Mouse (Mus musculus): Measurements from ENCODE around the gene Arrdc2. TPM values are rescaled to one million over a fixed set of nuclear protein-coding genes. Genes with fewer than 3 reads are reported as not detected.

The Arrdc2 gene
- 10 to 100 TPM; 14.8 to 29.0 TPM for total RNA-seq (2021)
- long read RNA-seq, experiment 1, transcript Arrdc2-201 (8 exons, 2,355 nt) = major isoform, 12 of 16 reads
- long read RNA-seq, experiment 1, partial matches to known transcripts = 2 of 16 reads
- long read RNA-seq, experiment 1, other reads (novel, unspliced or antisense) = 1 of 16 reads
- long read RNA-seq, experiment 2, transcript Arrdc2-201 (8 exons, 2,355 nt) = major isoform, 30 of 43 reads
- long read RNA-seq, experiment 2, partial matches to known transcripts = 3 of 43 reads
- long read RNA-seq, experiment 2, other reads (novel, unspliced or antisense) = 9 of 43 reads

DNA sequence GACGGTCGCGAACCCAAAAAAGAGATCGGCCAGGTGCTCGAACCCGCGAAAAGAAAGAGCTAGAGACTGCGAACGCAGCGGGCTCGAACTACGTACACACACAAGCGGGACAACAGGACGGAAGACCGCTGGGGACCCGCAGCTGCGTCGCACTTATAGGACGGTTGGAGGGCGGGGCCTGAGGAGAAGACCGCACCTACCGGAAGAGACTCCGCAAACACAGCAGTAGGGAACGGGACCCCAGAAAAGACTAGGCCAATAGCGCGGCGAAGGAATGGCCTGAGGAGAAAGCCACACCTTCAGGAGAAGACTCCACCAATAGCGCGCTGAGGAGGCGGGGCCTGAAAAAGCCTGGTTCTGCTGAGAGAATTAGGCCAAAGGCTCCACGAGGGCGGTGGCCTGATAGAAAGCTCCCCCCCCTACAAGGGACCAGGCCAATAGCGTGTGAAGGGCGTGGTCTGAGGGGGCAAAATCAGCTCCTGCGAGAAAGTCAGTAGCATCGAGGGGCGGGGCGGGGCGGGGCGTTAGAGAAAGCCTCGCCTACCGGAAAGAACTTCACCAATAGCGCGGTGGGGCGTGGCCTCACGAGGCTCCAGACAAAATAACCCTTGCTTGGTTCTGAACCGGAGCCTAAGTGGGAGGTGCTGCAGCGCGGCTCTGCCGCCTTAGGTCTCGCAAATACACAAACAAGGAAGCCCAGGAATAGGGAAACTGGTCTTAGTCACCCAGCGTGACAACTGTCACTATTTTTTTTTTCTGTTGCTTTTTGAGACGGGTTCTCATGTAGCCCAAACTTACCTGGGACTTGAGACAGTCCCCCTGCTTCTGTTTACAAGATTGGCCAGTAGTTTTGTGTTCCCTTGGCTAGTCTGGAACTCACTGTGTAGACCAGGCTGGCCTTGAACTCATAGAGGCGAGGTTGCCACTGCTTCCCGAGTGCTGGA lies at the start of gene Arrdc2:
Arrdc2 (minus strand) TSS at position 313 of the 944 bp plus-strand sequence.
- peak; percentile 98 to 100 for DNase-seq

DNA sequence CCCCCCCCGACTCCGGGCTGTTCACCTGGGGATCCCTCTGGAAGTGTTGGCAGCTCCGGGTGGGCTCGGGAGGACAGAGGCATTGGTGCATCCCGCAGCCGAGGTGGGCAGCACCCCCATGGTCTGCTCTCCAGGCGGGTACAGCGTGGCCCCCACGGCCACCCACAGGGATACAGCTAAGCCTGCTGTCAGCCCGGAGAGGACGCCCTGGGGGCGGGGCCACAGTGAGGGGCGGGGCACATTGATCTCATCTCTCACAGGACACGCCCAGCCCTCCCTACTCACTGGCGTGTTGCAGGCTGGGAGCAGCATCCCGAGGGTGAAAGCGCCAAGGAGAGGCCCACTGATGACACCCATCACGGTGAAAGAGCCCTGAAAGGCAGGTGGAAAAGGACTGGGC lies 48.1 kb upstream of the Arrdc2 start:
- DNase-seq = no peak

DNA sequence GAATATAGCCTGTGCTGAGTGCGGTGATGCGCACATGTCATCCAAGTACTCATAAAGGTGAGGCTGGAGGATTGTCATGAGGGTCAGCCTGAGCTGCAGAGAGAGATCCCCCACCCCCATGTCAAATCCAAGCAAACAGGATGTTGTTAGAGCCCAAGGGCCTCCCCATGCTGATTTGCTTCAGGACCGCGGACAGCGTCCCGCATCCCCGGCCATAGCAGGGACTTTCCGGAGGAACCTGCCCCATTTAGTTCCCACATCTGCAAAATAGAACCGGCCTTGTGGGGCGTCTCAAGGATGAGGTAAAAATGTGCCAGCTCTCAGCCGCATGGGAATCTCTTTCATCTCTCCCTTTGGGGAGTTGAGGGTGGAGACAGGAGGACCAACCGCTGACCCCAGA lies 46.1 kb upstream of the Arrdc2 start:
- no peak for DNase-seq

DNA sequence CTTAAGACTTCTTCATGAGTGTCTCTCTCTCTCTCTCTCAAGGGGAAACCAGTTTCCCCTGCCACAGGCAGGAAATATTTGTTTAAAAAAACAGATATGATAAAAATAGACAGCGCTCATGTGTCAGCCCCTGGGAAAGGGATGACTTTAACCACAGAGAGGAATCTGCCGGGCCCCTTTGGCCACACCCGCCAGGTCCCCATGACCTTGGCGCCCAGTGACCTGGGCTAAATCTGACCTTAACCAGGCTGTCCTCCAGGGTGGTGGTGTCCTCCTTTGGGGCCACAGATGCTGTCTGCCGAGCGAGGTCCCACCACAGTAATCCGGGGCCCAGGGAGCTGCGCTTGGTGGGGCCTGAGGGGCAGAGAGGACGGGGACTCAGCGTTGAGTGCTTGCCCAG lies 45.2 kb upstream of the Arrdc2 start:
- DNase-seq = no peak

DNA sequence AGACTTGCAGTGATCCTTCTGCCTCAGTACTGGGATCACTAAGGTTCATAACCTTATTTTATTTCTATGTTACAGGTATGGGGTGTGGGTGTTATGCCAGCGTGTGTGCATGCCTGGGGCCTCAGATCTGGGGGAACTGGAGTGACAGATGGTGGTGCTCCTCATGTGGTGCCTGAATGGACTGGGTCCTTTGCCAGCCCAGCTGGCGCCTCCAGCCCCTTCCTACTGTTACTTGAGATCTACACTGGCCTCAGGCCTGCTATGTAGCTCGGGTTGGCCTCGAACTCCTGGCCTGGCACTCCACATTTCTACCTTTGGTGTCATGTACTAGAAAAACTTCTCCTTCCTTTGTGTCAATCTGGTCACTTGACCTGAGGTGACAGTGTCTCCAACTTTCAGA lies 44.7 kb upstream of the Arrdc2 start:
- DNase-seq = no peak

DNA sequence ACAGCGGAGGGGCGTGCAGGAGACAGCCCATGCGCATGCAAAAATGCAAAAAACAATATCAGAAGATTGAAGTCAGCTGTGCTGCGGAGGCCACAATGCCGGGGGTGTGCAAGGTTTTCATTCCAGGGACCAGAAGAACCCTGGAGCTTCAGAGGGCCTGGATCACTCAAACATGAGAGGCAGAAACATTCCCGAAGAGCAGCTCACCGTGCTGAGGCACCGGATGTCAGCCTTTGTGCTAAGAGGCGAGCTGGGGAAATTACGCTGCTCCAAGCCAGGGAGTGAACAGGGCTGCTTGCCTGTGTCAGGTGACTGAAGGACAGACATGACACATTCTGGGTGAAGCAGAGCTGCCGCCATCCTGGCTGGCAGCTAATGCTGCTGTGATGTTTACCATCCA lies 41.0 kb upstream of the Arrdc2 start:
- DNase-seq = peak; percentile 53 to 55

DNA sequence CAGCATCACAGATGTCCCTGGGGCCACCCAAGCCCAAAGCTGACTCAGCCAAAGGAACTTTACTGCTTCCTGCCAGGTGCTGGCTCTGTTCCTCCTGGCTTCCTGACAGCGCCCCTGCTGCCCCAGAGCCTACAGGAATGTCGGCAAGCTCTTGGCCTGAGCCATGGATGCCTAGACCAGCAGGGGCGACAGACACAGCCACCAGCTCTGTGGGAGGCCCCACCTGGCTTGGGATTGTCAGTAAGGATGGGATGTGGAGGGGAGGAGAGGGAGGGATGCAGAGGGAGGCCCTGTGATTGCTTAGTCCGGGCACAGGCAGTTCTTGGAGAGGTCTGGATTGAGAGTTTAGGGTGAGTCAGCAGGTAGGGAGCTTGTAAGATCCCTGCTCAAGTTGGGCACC lies 40.6 kb upstream of the Arrdc2 start:
- DNase-seq = peak; percentile 63 to 74

DNA sequence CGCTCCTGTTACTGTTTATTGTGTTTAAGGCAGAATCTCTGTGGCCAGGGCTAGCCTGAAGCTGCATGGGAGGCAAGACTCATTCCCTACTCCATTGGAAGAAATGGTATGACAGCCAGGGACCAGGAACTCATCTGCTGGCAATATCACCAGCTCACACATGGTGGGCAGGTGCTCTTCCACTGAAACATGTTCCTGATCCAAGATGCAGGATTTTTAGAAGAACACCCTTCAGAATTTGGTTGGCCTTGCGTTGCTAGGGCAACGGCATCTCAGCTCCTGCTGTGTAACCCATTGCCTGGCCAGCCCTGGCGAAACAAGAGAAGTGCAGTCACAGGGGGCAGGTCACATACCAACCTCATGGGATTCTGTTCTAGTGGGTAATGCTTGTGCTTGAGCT lies 40.0 kb upstream of the Arrdc2 start:
- DNase-seq = no peak

DNA sequence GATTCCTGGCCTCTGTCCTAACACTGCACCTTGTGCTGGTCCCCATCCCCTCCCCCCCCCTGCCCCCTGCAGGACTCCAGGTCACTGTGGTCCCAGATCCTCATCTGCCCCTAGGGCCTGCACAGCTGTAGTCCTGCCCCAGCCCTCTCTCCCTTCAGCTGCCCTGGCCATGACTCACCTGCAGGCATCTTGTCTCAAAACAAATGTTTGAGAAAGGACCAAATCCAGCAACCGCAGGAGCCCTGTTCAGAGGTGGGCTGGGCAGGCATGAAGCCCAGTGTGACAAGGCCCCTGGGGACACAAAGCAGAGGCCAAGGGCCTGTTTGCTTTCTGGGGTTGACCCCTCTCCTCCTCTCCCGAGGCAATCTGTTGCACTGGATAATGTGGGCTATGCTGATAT lies 38.7 kb upstream of the Arrdc2 start:
- no peak for DNase-seq

DNA sequence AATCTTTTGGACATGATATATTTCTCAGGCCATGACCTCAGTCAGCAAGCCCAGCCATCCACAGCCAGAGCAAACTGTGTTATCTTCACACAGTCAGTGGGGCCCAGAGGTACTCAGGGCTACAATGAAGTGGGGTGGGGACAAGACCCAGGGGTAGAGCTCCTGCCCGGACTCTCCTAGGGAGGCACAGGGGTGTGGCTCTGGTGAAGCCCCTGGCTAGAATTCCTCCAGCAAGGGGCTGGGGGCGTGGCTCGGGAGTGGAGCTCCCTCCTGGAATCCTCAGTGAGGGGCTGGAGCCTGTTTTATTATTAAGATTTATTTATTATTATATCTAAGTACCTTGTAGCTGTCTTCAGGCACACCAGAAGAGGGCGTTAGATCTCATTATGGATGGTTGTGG lies 36.9 kb upstream of the Arrdc2 start:
- no peak for DNase-seq

DNA sequence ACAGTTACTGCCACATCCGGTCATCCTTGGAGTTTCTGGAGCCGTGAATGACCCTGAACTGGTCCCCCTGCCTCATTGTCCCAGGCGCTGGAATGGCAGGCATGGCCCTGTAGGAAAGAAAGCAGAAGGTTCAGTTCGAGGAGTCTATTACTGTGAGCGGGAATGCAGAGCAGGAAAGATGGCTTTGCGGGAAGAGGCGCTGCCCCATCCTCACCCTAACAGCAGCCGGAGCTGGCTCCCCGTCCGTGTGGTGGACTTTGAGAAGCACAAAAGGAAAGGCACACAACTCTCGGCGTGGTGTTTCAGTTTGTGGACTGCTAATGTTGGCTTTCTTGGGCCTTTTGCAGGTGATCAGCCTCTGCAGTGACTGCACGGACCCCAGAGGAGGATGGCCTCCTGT lies 34.9 kb upstream of the Arrdc2 start:
- no peak for DNase-seq

DNA sequence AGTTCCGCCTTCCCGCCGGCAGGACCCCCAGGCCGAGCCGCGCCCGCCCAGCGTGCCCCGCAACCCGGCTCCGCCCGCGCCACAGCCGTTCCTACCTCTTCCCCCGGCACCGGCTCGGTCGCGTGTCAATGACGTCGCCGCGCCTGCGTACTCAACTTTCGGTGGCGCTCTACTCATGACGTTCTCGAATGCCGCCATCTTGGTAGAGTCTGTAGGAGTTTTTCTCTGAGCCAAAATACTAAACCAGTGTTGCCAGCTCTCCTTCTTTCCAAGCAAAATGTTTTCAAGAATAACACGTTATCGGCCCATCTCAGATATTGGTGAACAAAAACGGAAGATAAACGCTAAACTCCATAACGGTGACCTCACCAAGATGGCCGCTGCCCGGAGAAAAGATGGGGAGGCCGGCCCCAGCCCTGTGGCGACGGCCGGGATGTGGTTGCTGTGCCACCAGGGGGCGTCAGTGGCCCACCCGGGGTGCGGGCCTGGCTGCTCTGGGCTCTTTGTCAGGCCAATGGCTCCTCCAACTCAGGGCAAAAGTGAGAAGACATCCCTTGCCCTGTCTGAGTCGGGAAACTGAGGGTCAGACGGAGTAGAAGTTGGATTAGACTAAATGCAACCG lies 34.0 kb upstream of the Arrdc2 start, which contains the start of gene Ccdc124:
Ccdc124 (minus strand) TSS at position 572 of the 622 bp plus-strand sequence.
- peak; percentile 96 to 97 for DNase-seq

DNA sequence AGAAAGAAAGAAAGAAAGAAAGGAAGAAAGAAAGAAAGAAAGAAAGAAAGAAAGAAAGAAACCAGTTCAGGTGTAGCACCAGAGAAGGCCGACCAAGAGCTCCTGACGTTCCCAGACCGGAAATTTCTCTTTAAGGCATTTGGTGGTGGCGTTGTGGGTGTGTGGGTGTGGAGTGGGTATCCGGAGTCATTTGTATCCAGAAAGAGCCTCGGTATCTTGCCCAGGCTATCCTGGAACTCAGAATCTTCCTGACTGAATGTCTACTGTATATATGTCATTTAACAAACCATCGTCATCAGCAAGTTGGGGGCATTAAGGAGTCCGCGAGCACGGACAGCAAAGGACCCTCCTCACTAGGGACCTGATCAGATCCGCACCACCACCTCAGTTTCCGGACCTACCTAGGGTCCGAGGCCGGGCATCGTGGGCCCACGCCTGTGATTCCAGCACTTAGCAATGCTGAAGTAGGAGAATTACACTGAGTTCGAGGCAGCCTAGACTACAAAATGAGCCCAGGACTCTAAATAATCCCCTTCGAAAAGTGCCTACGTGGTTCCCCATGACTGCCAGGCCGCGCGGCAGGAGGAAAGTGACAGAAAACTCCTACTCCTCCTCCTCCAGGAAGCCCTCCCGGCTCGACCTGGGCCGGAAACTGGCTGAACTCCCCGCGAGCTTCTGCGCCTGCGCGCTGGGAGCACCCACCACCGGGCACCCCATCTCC lies 33.3 kb upstream of the Arrdc2 start:
- no peak for DNase-seq

DNA sequence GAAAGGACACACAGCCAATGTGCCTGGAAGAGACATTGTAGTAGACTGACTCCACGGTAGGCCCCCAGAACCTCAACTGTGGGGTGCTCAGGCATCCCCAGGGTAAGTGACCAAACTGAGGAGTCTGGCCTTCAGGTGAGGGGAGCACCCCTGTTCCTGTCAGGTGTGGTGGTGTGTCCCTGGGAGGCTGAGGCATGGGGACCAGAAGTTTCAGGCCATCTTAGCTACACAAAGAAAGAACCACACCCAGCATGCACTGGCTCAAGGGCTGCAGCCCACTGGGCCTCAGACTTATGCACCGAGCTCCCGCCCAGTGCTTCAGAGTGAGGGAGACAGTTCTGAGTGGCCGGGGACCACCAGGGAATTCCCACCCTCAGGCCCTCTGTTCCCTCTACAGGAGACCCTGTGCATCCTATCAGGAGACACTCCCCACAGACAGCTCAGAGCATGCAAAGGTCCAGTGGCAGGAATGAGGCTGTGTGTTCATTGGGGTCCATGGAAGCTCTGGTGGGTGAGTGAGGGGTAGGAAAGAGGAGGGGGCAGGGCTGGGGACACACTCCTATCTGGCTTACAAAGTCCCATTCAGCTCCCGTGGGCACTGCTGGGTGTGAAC lies 31.8 kb upstream of the Arrdc2 start:
- no peak for DNase-seq

DNA sequence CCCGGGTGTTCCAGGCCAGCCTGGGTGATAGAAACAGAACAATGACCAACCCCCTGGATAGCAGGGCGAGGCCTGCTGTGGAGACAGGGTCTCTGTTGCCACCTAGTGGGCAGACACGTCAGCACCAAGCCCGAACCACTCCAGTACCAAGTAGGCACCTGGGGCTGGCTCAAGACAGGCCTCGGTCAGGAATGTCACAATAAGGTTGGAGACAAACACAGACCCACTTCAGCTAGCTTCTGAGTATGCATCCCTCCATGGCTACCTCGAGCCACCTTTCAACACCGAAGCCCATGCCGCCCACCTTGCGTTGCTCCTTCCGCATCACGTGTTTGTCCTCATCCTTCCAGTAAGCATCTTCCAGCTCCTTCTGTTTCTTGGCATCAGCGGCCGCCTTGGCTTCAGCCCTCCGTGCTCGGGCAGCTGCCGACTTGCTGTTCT lies 30.1 kb upstream of the Arrdc2 start:
- peak; percentile 79 to 84 for DNase-seq

DNA sequence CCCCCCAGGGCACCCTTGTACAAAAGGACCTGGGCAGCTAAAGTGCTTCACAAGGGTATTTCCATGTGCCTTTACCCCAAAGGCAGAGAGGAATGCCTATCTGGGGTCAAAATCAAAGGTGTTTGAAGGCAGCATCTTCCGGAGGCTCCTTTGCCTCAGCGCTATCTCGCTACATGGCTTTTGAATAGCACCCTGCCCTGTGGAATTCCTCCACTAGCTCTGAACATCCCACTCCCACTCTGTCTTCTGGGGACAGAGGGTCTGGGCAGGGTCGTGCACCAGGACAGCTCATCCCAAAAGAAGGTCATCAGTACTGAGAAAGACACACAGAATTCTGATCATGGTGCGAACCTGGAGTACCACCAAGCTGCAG lies 29.7 kb upstream of the Arrdc2 start:
- DNase-seq = no peak

DNA sequence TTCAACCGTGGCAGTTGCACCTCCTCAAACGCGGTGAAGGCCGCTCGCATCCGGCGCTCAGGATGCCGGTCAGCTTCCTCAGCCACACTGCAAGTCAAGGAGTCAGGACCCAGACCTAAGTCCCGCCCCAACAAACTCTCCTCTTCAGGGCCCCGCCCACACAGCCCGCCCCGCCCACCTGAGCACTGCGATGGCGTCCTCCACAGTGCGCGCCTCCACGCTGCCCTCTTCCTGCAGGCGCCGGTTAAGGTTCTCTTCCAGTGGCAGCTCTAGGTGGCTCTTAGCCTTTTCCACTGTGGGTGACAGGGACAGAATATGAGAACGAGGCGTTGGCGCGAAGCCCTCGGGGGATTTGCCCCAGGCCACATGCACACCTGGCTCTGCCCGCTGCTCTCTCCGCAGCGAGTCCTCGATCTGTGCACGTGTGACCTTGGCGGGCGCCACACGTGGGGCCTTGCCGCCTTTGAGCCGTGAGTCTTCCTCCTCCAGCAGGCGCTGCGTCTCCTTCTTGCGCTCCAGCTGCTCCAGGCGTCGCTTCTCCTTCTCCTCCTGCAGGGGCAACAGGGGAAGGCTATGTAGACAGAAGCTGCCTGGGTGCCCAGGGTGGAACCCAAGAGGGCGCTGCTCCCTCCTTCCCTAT lies 29.2 kb upstream of the Arrdc2 start:
- no peak for DNase-seq

DNA sequence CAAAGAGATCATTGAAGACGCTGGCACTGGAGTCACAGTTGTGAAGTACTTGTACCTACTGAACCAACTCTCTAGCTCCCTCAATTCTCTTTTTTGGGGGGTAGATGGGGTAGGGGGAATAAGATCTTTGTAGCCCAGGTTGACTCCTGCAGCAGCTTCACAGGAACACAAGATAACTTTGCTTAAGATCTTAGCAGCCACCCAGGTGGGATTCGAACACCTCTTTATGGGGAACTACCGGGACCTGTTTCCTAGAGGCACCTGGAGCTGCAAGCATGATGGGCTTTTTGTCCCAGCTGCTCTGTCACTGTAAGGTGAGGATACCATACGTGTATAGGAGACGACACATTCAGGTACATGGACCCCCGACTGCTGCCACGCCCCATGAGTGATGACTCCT lies 27.0 kb upstream of the Arrdc2 start:
- DNase-seq = no peak

DNA sequence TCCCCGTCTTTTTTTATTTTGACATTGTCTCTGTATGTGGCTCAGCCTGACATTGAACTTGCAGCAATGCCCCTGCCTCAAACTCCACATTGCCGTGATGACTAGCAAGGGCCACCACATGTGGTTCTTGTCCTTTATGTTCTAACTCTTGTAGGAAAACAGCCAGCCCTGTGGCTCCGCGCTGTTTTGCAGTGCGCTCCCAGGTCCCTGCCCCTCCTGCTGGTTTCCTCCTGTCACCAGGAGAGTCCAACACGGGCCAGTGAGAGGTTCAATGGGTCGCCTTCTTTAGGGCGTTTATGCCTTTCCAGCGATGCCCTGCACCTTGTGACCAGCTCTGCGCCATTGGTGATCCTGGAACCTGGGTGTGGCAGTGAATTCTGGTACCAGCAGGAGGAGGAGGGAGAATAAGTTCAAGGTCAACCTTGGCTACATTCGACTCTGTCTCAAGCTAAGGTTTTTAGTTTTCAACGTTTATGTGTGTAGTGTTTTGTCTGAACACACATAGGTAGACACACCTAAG lies 26.5 kb upstream of the Arrdc2 start:
- no peak for DNase-seq

DNA sequence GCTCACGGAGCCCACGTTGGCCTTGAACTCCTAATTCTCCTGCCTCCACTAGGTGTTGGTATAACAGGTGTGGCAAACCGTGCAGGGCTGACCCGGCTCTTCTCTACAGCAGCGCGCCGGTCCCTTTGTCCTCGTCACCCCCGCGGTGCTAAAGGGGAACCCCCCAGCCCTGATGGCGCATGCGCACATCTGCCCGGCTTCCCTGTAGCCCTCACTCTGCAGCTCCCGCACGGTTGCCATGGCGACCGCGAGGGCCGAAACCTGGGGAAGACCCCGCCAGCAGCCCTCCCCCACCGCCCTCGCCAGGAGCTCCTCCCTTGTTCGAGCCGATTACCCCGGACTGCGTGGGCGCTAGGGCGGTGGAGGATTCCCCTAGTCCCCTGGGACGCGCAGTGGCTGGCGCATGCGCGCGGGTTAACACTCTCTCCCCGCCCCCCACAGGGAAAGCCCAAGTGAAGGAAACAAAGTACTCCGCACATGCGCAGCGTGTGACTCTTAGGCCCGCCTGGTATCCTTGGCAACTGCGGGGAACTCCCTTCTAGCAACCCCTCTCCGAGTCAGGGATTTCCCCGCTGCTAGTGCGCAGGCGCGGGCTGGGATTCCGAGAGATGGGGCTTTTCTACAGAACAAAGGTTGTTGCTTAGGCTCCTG lies 26.0 kb upstream of the Arrdc2 start:
- DNase-seq = peak; percentile 99 to 100
